Mouse (Mus musculus): ENCODE results near the gene Nepn.

GRCm38 (mm10) chr10:52407526-52407925 is 18.8 kb downstream of the Nepn start:
- TF ChIP-seq CTCF (IDR thresholded peaks at IDR 0.05; ENCODE audit: low read depth) (no peak), EP300 (optimal IDR thresholded peaks at IDR 0.05) (no peak)
